Mouse (Mus musculus) liver, adult (tissue): ENCODE data around the gene Mkks.
A peak's percentile ranks its signal among the peaks of the same experiment; 100 is the strongest.

Source experiments
- GATA4 ChIP-seq: IDR thresholded peaks from 2 replicates; pipeline ENCODE4 v1.6.1; 2014; ENCODE audit warnings: mild to moderate bottlenecking, low read length; ENCODE audit not compliant: insufficient replicate concordance

Mkks gene

GRCm38 (mm10) chr2:136891068-136891950 lies at the start of gene Mkks, which contains the start of the genes Slx4ip and AL731706.1:
Mkks (minus strand) TSS chr2:136891389.
Slx4ip (plus strand) TSS chr2:136891218.
AL731706.1 (minus strand) TSS chr2:136891389.
- TF ChIP-seq GATA4, result no peak

- TF ChIP-seq GATA4, result no peak
Observed at GRCm38 (mm10) chr2:136938249-136938648, 47.1 kb upstream of the Mkks start.

GRCm38 (mm10) chr2:136936391-136937288 lies 45.5 kb upstream of the Mkks start:
- no peak for TF ChIP-seq GATA4

- TF ChIP-seq GATA4, result no peak
Observed at GRCm38 (mm10) chr2:136921003-136921408, 29.8 kb upstream of the Mkks start.

GRCm38 (mm10) chr2:136920257-136920993 lies 29.2 kb upstream of the Mkks start:
- TF ChIP-seq GATA4, result no peak

- TF ChIP-seq GATA4, result no peak
Observed at GRCm38 (mm10) chr2:136919433-136919832, 28.2 kb upstream of the Mkks start.

- no peak for TF ChIP-seq GATA4
Observed at GRCm38 (mm10) chr2:136914334-136914902, 23.2 kb upstream of the Mkks start.

- no peak for TF ChIP-seq GATA4
Observed at GRCm38 (mm10) chr2:136913021-136913420, 21.8 kb upstream of the Mkks start.

GRCm38 (mm10) chr2:136911958-136912411 lies 20.8 kb upstream of the Mkks start:
- TF ChIP-seq GATA4, result peak; percentile 39; the same call in 1 of the 2 replicates

- no peak for TF ChIP-seq GATA4
Observed at GRCm38 (mm10) chr2:136909298-136909697, 18.1 kb upstream of the Mkks start.

- TF ChIP-seq GATA4, result no peak
Observed at GRCm38 (mm10) chr2:136908596-136908995, 17.4 kb upstream of the Mkks start.

- no peak for TF ChIP-seq GATA4
Observed at GRCm38 (mm10) chr2:136896131-136896530, 4.9 kb upstream of the Mkks start.

- TF ChIP-seq GATA4, result no peak
Observed at GRCm38 (mm10) chr2:136894494-136894893, 3.3 kb upstream of the Mkks start.

GRCm38 (mm10) chr2:136891951-136892371 lies 772 bp upstream of the Mkks start:
- TF ChIP-seq GATA4, result 0 out of 2 replicates have a peak, but pooled peaks have one; percentile 5
